Mouse (Mus musculus): ENCODE data around the gene Csnk1e. TPM values are rescaled to one million over a fixed set of nuclear protein-coding genes. Genes with fewer than 3 reads are reported as not detected.

Gene Csnk1e
- polyA plus RNA-seq, 1 experiment, result 0.17 TPM

GRCm38 (mm10) chr15:79418265-79418664, 37.1 kb downstream of the Csnk1e start:
- TF ChIP-seq GATA1 (IDR thresholded peaks at IDR 0.05; ENCODE audit: low read length), result no peak
- TF ChIP-seq TAL1 (IDR thresholded peaks at IDR 0.05; ENCODE audit: low read length), result no peak
- Histone ChIP-seq H3K4me3 (replicated peaks) (no peak overlapping the region), H3K27me3 (ENCODE audit: control insufficient read depth) (no peaks in the 10 kb centered on the region), H3K36me3 (ENCODE audit: control insufficient read depth) (no peaks in the 10 kb centered on the region; the same call in 1 of the 2 replicates), H3K4me1 (ENCODE audit: control insufficient read depth) (no peaks in the 10 kb centered on the region), H3K9me3 (ENCODE audit: control insufficient read depth, low read length) (no peaks in the 10 kb centered on the region)

- no peak overlapping the region for H3K4me3 ChIP-seq (replicated peaks)
- no peaks in the 10 kb centered on the region for H3K9me3 ChIP-seq (ENCODE audit: control insufficient read depth, low read length)
- H3K36me3 ChIP-seq (ENCODE audit: control insufficient read depth), result no peaks in the 10 kb centered on the region; the same call in 1 of the 2 replicates
- TF ChIP-seq TAL1 (IDR thresholded peaks at IDR 0.05; ENCODE audit: low read length) (no peak), GATA1 (IDR thresholded peaks at IDR 0.05; ENCODE audit: low read length) (no peak)
- no peaks in the 10 kb centered on the region for H3K4me1 ChIP-seq (ENCODE audit: control insufficient read depth)
- no peaks in the 10 kb centered on the region for H3K27me3 ChIP-seq (ENCODE audit: control insufficient read depth)
Measured at GRCm38 (mm10) chr15:79417379-79417778, 38.0 kb downstream of the Csnk1e start.

GRCm38 (mm10) chr15:79416460-79417085, 38.8 kb downstream of the Csnk1e start:
- TF ChIP-seq TAL1 (IDR thresholded peaks at IDR 0.05; ENCODE audit: low read length), result no peak
- no peak for TF ChIP-seq GATA1 (IDR thresholded peaks at IDR 0.05; ENCODE audit: low read length)
- Histone ChIP-seq H3K36me3 (ENCODE audit: control insufficient read depth) (no peaks in the 10 kb centered on the region; the same call in 1 of the 2 replicates), H3K4me1 (ENCODE audit: control insufficient read depth) (no peaks in the 10 kb centered on the region), H3K9me3 (ENCODE audit: control insufficient read depth, low read length) (no peaks in the 10 kb centered on the region), H3K27me3 (ENCODE audit: control insufficient read depth) (no peaks in the 10 kb centered on the region), H3K4me3 (replicated peaks) (no peak overlapping the region)

GRCm38 (mm10) chr15:79414513-79414912, 40.9 kb downstream of the Csnk1e start:
- Histone ChIP-seq H3K9me3 (ENCODE audit: control insufficient read depth, low read length) (no peaks in the 10 kb centered on the region), H3K27me3 (ENCODE audit: control insufficient read depth) (no peaks in the 10 kb centered on the region), H3K36me3 (ENCODE audit: control insufficient read depth) (no peaks in the 10 kb centered on the region), H3K4me3 (replicated peaks) (no peak overlapping the region), H3K4me1 (ENCODE audit: control insufficient read depth) (no peaks in the 10 kb centered on the region)
- TF ChIP-seq TAL1 (IDR thresholded peaks at IDR 0.05; ENCODE audit: low read length) (no peak), GATA1 (IDR thresholded peaks at IDR 0.05; ENCODE audit: low read length) (no peak)

GRCm38 (mm10) chr15:79413802-79414201, 41.6 kb downstream of the Csnk1e start:
- Histone ChIP-seq H3K36me3 (ENCODE audit: control insufficient read depth) (no peaks in the 10 kb centered on the region), H3K4me3 (replicated peaks) (no peak overlapping the region), H3K9me3 (ENCODE audit: control insufficient read depth, low read length) (no peaks in the 10 kb centered on the region), H3K4me1 (ENCODE audit: control insufficient read depth) (no peaks in the 10 kb centered on the region), H3K27me3 (ENCODE audit: control insufficient read depth) (no peaks in the 10 kb centered on the region)
- TF ChIP-seq TAL1 (IDR thresholded peaks at IDR 0.05; ENCODE audit: low read length) (no peak), GATA1 (IDR thresholded peaks at IDR 0.05; ENCODE audit: low read length) (no peak)

GRCm38 (mm10) chr15:79413201-79413600, 42.2 kb downstream of the Csnk1e start:
- no peak overlapping the region for H3K4me3 ChIP-seq (replicated peaks)

GRCm38 (mm10) chr15:79411363-79412065, 43.9 kb downstream of the Csnk1e start:
- H3K4me3 ChIP-seq (replicated peaks), result no peak overlapping the region
- no peaks in the 10 kb centered on the region for H3K36me3 ChIP-seq (ENCODE audit: control insufficient read depth)
- H3K27me3 ChIP-seq (ENCODE audit: control insufficient read depth), result peaks cover 2% of the 10 kb centered on the region; the same call in 1 of the 2 replicates
- no peaks in the 10 kb centered on the region for H3K4me1 ChIP-seq (ENCODE audit: control insufficient read depth)
- H3K9me3 ChIP-seq (ENCODE audit: control insufficient read depth, low read length), result no peaks in the 10 kb centered on the region
- TF ChIP-seq GATA1 (IDR thresholded peaks at IDR 0.05; ENCODE audit: low read length) (no peak), TAL1 (IDR thresholded peaks at IDR 0.05; ENCODE audit: low read length) (no peak)

More at GRCm38 (mm10) chr15:79413201-79413600, 42.2 kb downstream of the Csnk1e start:
- H3K4me1 ChIP-seq (ENCODE audit: control insufficient read depth), result no peaks in the 10 kb centered on the region
- no peaks in the 10 kb centered on the region for H3K36me3 ChIP-seq (ENCODE audit: control insufficient read depth)
- peaks cover 2% of the 10 kb centered on the region; the same call in 1 of the 2 replicates for H3K27me3 ChIP-seq (ENCODE audit: control insufficient read depth)
- no peak for TF ChIP-seq GATA1 (IDR thresholded peaks at IDR 0.05; ENCODE audit: low read length)
- no peak for TF ChIP-seq TAL1 (IDR thresholded peaks at IDR 0.05; ENCODE audit: low read length)
- H3K9me3 ChIP-seq (ENCODE audit: control insufficient read depth, low read length), result no peaks in the 10 kb centered on the region

GRCm38 (mm10) chr15:79409077-79409573, 46.2 kb downstream of the Csnk1e start:
- Histone ChIP-seq H3K4me3 (replicated peaks) (no peak overlapping the region), H3K9me3 (ENCODE audit: control insufficient read depth, low read length) (no peaks in the 10 kb centered on the region), H3K4me1 (ENCODE audit: control insufficient read depth) (peaks cover 2% of the 10 kb centered on the region; the same call in 1 of the 2 replicates), H3K27me3 (ENCODE audit: control insufficient read depth) (peaks cover 12% of the 10 kb centered on the region), H3K36me3 (ENCODE audit: control insufficient read depth) (no peaks in the 10 kb centered on the region)
- TF ChIP-seq TAL1 (IDR thresholded peaks at IDR 0.05; ENCODE audit: low read length), result no peak
- TF ChIP-seq GATA1 (IDR thresholded peaks at IDR 0.05; ENCODE audit: low read length), result no peak

GRCm38 (mm10) chr15:79406564-79406963, 48.8 kb downstream of the Csnk1e start:
- Histone ChIP-seq H3K36me3 (ENCODE audit: control insufficient read depth) (no peaks in the 10 kb centered on the region), H3K4me1 (ENCODE audit: control insufficient read depth) (peaks cover 22% of the 10 kb centered on the region), H3K27me3 (ENCODE audit: control insufficient read depth) (peaks cover 19% of the 10 kb centered on the region), H3K4me3 (replicated peaks) (no peak overlapping the region), H3K9me3 (ENCODE audit: control insufficient read depth, low read length) (no peaks in the 10 kb centered on the region)
- no peak for TF ChIP-seq TAL1 (IDR thresholded peaks at IDR 0.05; ENCODE audit: low read length)
- no peak for TF ChIP-seq GATA1 (IDR thresholded peaks at IDR 0.05; ENCODE audit: low read length)

Measured in erythroblast, embryonic 14.5 days (primary cell).